Mouse (Mus musculus) cerebellum, postnatal 25 days (tissue): ENCODE measurements around the gene Mia3.
"Not testable (repeated sequence)": the region's sequence is repeated elsewhere in the genome, so short reads cannot be mapped to it uniquely, and the experiment has no call there.

Experiments
- DNase-seq, 2 experiments: peaks; one replicate each; pipeline ENCODE4 v3.0.0; 2021; ENCODE audit warnings: mixed read lengths in 2 of 2

Gene Mia3

GRCm38 (mm10) chr1:183369427-183370014 lies at the start of gene Mia3:
Mia3 (minus strand) TSS chr1:183369553.
- DNase-seq = peak; percentile 98 to 99

GRCm38 (mm10) chr1:183417873-183418272 lies 48.5 kb upstream of the Mia3 start, which contains the start of gene Hhipl2:
Hhipl2 (plus strand) TSS chr1:183418215.
- no peak for DNase-seq

- no peak for DNase-seq
Observed at GRCm38 (mm10) chr1:183414081-183414727, 44.9 kb upstream of the Mia3 start.

- no peak for DNase-seq
Observed at GRCm38 (mm10) chr1:183403396-183403795, 34.0 kb upstream of the Mia3 start.

GRCm38 (mm10) chr1:183388426-183389406 lies 19.4 kb upstream of the Mia3 start, which contains the start of gene Taf1a:
Taf1a (plus strand) TSS chr1:183388981.
- peak; percentile 93 to 97 for DNase-seq

GRCm38 (mm10) chr1:183387421-183387820 lies 18.1 kb upstream of the Mia3 start:
- DNase-seq = not testable (repeated sequence)

GRCm38 (mm10) chr1:183382621-183383020 lies 13.3 kb upstream of the Mia3 start:
- DNase-seq = no peak

- DNase-seq = no peak
Observed at GRCm38 (mm10) chr1:183381816-183382215, 12.5 kb upstream of the Mia3 start.

- not testable (repeated sequence) for DNase-seq
Observed at GRCm38 (mm10) chr1:183379376-183379775, 10.0 kb upstream of the Mia3 start.

GRCm38 (mm10) chr1:183378321-183378941 lies 9.1 kb upstream of the Mia3 start:
- no peak for DNase-seq

- DNase-seq = no peak
Observed at GRCm38 (mm10) chr1:183377045-183377444, 7.7 kb upstream of the Mia3 start.

GRCm38 (mm10) chr1:183374728-183375127 lies 5.4 kb upstream of the Mia3 start:
- DNase-seq = no peak

- DNase-seq = peak; percentile 59 to 63
Observed at GRCm38 (mm10) chr1:183368601-183369400, 552 bp downstream of the Mia3 start.

- no peak for DNase-seq
Observed at GRCm38 (mm10) chr1:183366361-183366760, 3.0 kb downstream of the Mia3 start.

GRCm38 (mm10) chr1:183363577-183363867 lies 5.8 kb downstream of the Mia3 start:
- DNase-seq = no peak

- DNase-seq = no peak
Observed at GRCm38 (mm10) chr1:183362729-183363576, 6.4 kb downstream of the Mia3 start.

- no peak for DNase-seq
Observed at GRCm38 (mm10) chr1:183362301-183362700, 7.1 kb downstream of the Mia3 start.

- DNase-seq = no peak
Observed at GRCm38 (mm10) chr1:183358901-183359300, 10.5 kb downstream of the Mia3 start.

- DNase-seq = peak; percentile 54 to 79
Observed at GRCm38 (mm10) chr1:183349840-183350239, 19.5 kb downstream of the Mia3 start.

GRCm38 (mm10) chr1:183345817-183346195 lies 23.5 kb downstream of the Mia3 start:
- no peak for DNase-seq
